8 mouse cellular contexts compared by ENCODE assay signal in the genomic region with DNA sequence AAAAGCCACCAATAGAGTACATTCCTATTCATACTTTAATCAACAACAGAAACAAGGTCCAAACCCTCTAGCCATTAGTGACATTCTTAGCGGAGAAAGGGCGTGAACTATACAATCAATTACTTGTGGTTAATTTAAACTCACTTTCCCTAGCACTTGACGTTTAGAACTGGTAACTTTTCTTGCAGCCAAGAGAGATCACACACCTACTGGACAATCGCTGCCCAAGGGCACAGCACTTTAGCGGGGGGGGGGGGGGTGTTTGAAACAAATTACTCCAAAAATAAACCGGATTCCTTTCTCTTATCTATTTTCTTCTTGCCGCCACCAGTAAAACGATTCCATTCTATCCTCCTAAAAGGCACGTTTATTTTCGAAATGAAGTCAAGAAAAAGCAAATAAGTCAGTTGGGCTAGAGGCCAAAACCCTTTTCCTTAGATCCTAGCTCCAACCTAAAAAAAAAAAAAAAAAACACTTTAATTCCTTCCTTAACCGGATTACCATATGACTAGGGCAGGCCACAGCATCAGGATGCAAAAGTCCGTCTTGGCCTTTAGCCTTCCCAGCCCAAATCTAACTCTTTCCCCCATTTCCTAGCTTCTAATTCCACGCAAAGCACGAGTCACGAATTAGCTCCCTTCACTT. TPM values are rescaled to one million over a fixed set of nuclear protein-coding genes. Genes with fewer than 3 reads are reported as not detected.
A peak's percentile ranks its signal among the peaks of the same experiment; 100 is the strongest.
DNase-seq lines count a peak whose midpoint lies in the region; ATAC-seq lines count a peak whose summit lies in the region.

No protein-coding gene starts in this region.

- peak overlapping the region; percentile 94 for H3K27ac ChIP-seq in forebrain, embryonic 10.5 days
- peak overlapping the region; percentile 96 for H3K27ac ChIP-seq in liver, embryonic 12.5 days

- H3K9me3 ChIP-seq in erythroblast, embryonic 14.5 days (ENCODE audit: control insufficient read depth, low read length) = no peaks in the 10 kb centered on the region
- H3K9me3 ChIP-seq in forebrain, embryonic 10.5 days = no peaks in the 10 kb centered on the region
- H3K9me3 ChIP-seq in liver, embryonic 12.5 days (replicated peaks) = no peaks in the 10 kb centered on the region

- peak overlapping the region; percentile 86 for H3K9ac ChIP-seq in liver, embryonic 12.5 days

- peak overlapping the region; percentile 95 for H3K4me2 ChIP-seq in liver, embryonic 12.5 days

- H3K4me3 ChIP-seq in erythroblast, embryonic 14.5 days (replicated peaks) = peak overlapping the region; percentile 94
- H3K4me3 ChIP-seq in forebrain, embryonic 10.5 days = peak overlapping the region; percentile 75
- peak overlapping the region; percentile 76 for H3K4me3 ChIP-seq in liver, embryonic 12.5 days

- H3K27me3 ChIP-seq in erythroblast, embryonic 14.5 days (ENCODE audit: control insufficient read depth) = no peaks in the 10 kb centered on the region
- peaks cover 16% of the 10 kb centered on the region for H3K27me3 ChIP-seq in forebrain, embryonic 10.5 days (ENCODE audit: poor library complexity, severe bottlenecking)
- no peaks in the 10 kb centered on the region for H3K27me3 ChIP-seq in liver, embryonic 12.5 days (replicated peaks)

- H3K36me3 ChIP-seq in erythroblast, embryonic 14.5 days (ENCODE audit: control insufficient read depth) = no peaks in the 10 kb centered on the region
- H3K36me3 ChIP-seq in forebrain, embryonic 10.5 days (replicated peaks) = no peaks in the 10 kb centered on the region
- no peaks in the 10 kb centered on the region for H3K36me3 ChIP-seq in liver, embryonic 12.5 days

- peak; percentile 40 for DNase-seq in 3T3-L1 (ENCODE audit: low read depth, low spot score)
- DNase-seq in forebrain, embryonic 10.5 days (ENCODE audit: extremely low spot score, low spot score) = no peak
- DNase-seq in adrenal gland, postnatal 25 days = no peak
- no peak for DNase-seq in adrenal gland, adult 18-20 months (ENCODE audit: low spot score in 2 of 2)
- no peak for DNase-seq in right cerebral cortex, adult 18-20 months

- WGBS in forebrain, embryonic 10.5 days = under 1% methylated on average over 15 of the region's 15 CpGs
- WGBS in liver, embryonic 12.5 days (ENCODE audit: insufficient replicate concordance) = 2% methylated on average over 15 of the region's 15 CpGs

- no peak for ATAC-seq in erythroblast, adult 5-6 weeks (replicated peaks; ENCODE audit: low FRiP score, poor library complexity, severe bottlenecking)
- ATAC-seq in liver, embryonic 12.5 days = no peak

- H3K4me1 ChIP-seq in erythroblast, embryonic 14.5 days (ENCODE audit: control insufficient read depth) = peaks cover 59% of the 10 kb centered on the region
- peaks cover 62% of the 10 kb centered on the region for H3K4me1 ChIP-seq in forebrain, embryonic 10.5 days
- H3K4me1 ChIP-seq in liver, embryonic 12.5 days = peaks cover 61% of the 10 kb centered on the region

RNA-seq across cellular contexts. Expression of a gene that starts 1.5 kb away (rescaled TPM):
- 0.14 and 0.19 TPM in 2 replicates for polyA plus RNA-seq in erythroblast, embryonic 14.5 days (2012)
- total RNA-seq in erythroblast, adult 5-6 weeks (2015; ENCODE audit: low replicate concordance) = 4.6 and 11.1 TPM in 2 replicates
- total RNA-seq in erythroblast, adult 5-6 weeks (2017; ENCODE audit: low replicate concordance) = 7.5 and 8.9 TPM in 2 replicates
- polyA plus RNA-seq in forebrain, embryonic 10.5 days (2016; fragmentation: Nextera tagmentation; extraction: Ambion mirVana) = 3.3 and 3.9 TPM in 2 replicates
- 13.8 and 14.5 TPM in 2 replicates for polyA plus RNA-seq in liver, embryonic 12.5 days (2016; fragmentation: Nextera tagmentation; extraction: Ambion mirVana)
- 24.2 and 25.2 TPM in 2 replicates for total RNA-seq in adrenal gland, postnatal 25 days (2021)
- total RNA-seq in adrenal gland, adult 18-20 months (2021) = 10 to 100 TPM; 14.9 to 16.5 TPM
